Mouse (Mus musculus): Measurements from ENCODE around the gene Ahcy.
"Not testable (repeated sequence)": the region's sequence is repeated elsewhere in the genome, so short reads cannot be mapped to it uniquely, and the experiment has no call there.

The Ahcy gene

DNA sequence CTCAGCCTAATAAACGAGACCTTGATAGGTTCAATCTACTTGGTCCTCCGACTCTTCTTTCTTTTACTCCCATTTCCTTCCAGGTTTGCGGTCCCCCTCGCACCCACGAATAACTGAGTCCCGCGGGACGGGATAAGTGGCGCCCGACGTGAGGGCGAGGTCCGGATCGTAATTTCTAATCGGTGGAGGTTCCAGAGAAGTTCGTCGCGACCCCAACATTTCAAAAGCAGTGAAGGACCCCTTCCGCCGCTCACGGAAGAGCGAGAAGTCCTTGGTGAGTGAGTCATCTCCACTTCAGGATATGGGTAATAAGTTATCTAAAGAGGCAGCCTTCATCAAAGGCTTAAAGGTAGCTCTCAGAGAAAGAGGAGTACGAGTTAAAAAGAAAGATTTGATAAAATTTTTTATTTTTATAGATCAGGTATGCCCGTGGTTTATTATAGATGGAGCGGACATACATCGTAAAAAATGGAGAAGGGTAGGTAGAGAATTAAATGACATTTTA lies 56.0 kb downstream of the Ahcy start, which contains the start of gene Gm14226:
Gm14226 (plus strand) TSS at position 16 of the 505 bp plus-strand sequence.
- not testable (repeated sequence) for DNase-seq

DNA sequence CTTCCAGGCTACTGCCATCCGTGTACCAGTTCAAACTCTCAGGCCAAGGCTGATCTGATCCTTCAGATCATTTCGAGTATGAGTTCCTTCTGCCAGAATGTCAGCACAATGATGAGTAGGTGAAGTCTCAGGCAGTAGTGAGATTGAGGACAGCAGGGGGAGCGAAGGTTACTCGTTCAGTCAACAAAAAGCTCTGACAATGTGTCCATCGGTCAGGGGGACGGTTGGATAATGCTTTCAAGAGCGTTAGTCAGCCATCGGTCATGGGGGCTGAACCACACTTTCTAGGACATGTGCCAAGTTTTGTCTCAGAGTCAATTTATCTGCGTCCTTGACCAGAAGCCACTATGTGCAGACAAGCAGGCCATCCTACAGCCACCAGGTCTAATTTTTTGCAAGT lies 57.5 kb downstream of the Ahcy start:
- DNase-seq: not testable (repeated sequence)

- no peak for DNase-seq
Observed at GRCm38 (mm10) chr2:155012991-155013390, 61.3 kb downstream of the Ahcy start.

DNA sequence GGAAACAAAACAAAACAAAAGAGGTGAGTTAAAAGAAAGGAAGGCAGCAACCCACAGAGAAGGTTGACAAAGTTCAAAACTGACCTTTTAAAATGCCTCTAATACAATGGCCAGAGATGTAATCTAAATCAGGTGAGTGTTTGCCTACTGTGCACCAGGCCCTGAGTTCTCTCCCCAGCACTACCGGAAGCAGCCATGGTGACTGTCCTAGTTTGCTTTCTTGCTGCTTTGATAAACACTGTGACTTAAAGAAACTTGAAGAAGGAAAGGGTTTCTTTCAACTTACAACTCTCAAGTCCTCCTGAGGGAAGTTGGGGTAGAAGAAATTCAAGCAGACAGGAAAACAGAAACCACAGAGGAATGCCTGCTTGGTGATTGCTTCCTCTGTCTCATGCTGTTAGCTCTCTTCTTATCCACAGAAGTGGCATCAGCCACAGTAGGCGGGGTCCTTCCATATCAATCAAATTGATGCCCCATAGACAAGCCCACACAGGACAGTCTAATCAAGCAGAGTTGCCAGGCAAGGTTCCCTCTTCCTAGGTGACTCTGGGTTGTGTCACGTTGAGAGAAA lies 63.1 kb downstream of the Ahcy start:
- no peak for DNase-seq

Data from kidney, postnatal 14 days (tissue).